Mouse (Mus musculus) limb, embryonic 13.5 days (tissue): ENCODE measurements at regions not wholly inside any gene's neighbourhood (a gene's known extent, or its start where the extent isn't known, plus 50 kb on each side); places are given as distances from the start of the nearest gene placed in this dataset.

Source experiments
- ATAC-seq: fragments of 200-750 bp; cut with Nextera tagmentation; 2 replicates; pipeline ENCODE4 v1.8.0; 2017; ENCODE audit warnings: low read depth, moderate number of reproducible peaks, moderate TSS enrichment; ENCODE audit not compliant: low FRiP score
- H3K27ac ChIP-seq: fragments of 300-500 bp; sonication (generic); 2 replicates; pipeline ENCODE4 v1.5.1; 2015; ENCODE audit warnings: inconsistent platforms, mild to moderate bottlenecking, moderate library complexity
- H3K27me3 ChIP-seq: fragments of 300-500 bp; sonication (generic); 2 replicates; pipeline ENCODE4 v1.6.1; 2015; ENCODE audit warnings: mild to moderate bottlenecking, inconsistent platforms
- H3K36me3 ChIP-seq: fragments of 300-500 bp; sonication (generic); 2 replicates; pipeline ENCODE4 v1.6.1; 2015; ENCODE audit warnings: inconsistent platforms, mild to moderate bottlenecking, moderate library complexity
- H3K4me1 ChIP-seq: fragments of 300-500 bp; sonication (generic); 2 replicates; pipeline ENCODE4 v1.6.1; 2015; ENCODE audit warnings: inconsistent platforms
- H3K4me2 ChIP-seq: fragments of 300-500 bp; sonication (generic); replicated peaks from 2 replicates; pipeline ENCODE4 v1.6.1; 2015; ENCODE audit warnings: inconsistent platforms, mild to moderate bottlenecking, moderate library complexity
- H3K4me3 ChIP-seq: fragments of 300-500 bp; sonication (generic); 2 replicates; pipeline ENCODE4 v1.5.1; 2015; ENCODE audit warnings: moderate library complexity, mild to moderate bottlenecking, inconsistent platforms
- H3K9ac ChIP-seq: fragments of 300-500 bp; sonication (generic); 2 replicates; pipeline ENCODE4 v1.6.1; 2015; ENCODE audit warnings: mild to moderate bottlenecking, inconsistent platforms
- H3K9me3 ChIP-seq: fragments of 300-500 bp; sonication (generic); 2 replicates; pipeline ENCODE4 v1.6.1; 2016; ENCODE audit warnings: inconsistent platforms
- WGBS: fragments of 180-500 bp; shearing (Covaris S2); methylation state at CpG from one replicate; pipeline ENCODE4 v1.1.7; 2015; 5-methylcytosine and 5-hydroxymethylcytosine counted together

DNA sequence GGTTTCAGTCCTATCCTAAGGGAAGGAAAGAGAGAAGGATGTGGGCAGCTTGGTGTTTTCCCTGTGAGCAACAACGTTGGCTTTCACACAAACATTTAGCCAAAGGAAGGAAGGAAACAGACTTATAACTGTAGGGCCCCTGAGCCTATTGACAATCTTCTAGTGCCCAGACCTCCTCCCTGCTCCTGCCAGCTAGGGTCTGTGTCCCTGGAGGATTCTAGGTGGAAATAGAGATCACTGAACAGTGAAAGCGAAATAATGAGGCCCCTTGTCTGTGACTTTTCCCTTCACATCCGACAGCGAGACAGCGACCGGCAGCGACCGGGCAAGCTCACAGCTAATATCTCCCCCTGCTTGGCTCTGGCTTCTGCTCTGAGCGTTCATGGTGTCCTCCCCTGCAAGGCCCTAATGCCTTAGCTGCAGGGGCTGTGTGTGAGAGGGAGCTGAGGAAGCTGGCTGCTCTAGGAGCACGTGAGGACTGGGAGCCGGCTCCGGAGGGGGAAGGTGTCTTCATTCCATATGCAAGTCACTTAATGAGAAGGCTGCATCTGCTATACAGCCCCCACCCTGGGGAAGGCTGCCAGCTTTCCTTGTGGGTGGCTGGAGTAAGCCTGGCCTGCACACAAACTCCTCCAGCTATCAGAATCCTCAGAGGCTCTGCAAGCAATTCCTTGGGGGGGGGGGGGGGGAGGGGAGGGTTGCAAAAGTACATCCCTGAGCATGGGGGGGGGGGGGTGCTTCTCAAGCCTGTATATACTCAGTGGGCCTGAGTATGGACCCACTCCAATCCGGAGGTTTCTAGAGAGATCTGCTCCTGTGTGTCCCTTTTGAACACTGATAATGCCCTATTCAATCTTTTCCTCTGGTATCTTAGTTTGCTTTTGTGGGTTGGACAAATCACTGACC, 61.7 kb upstream of the Opcml start:
- H3K4me1 ChIP-seq: peaks cover 4% of the 10 kb centered on the region; the same call in 1 of the 2 replicates
- no peak overlapping the region for H3K4me3 ChIP-seq
- no peaks in the 10 kb centered on the region for H3K9me3 ChIP-seq
- H3K27me3 ChIP-seq: no peaks in the 10 kb centered on the region
- WGBS: 14% methylated on average over 13 of the region's 13 CpGs
- ATAC-seq: no peak
- H3K27ac ChIP-seq: no peak overlapping the region
- H3K9ac ChIP-seq: peak overlapping the region; percentile 25; the same call in 1 of the 2 replicates
- H3K36me3 ChIP-seq: no peaks in the 10 kb centered on the region
- peak overlapping the region; percentile 38 for H3K4me2 ChIP-seq

- Histone ChIP-seq H3K4me3 (no peak overlapping the region), H3K36me3 (no peaks in the 10 kb centered on the region), H3K27ac (no peak overlapping the region), H3K9me3 (no peaks in the 10 kb centered on the region), H3K9ac (no peak overlapping the region), H3K4me2 (no peak overlapping the region), H3K4me1 (peaks cover 4% of the 10 kb centered on the region; the same call in 1 of the 2 replicates), H3K27me3 (no peaks in the 10 kb centered on the region)
- no peak for ATAC-seq
- 54% methylated on average over 1 of the region's 1 CpGs for WGBS
Measured at GRCm38 (mm10) chr9:27729558-27729889, 61.1 kb upstream of the Opcml start.

- Histone ChIP-seq H3K4me3 (no peak overlapping the region), H3K9ac (no peak overlapping the region), H3K27ac (no peak overlapping the region), H3K9me3 (no peaks in the 10 kb centered on the region), H3K36me3 (no peaks in the 10 kb centered on the region), H3K4me1 (no peaks in the 10 kb centered on the region), H3K27me3 (0 out of 2 replicates have a peak, but pooled peaks cover 3% of the 10 kb centered on the region), H3K4me2 (no peak overlapping the region)
- no peak for ATAC-seq
- WGBS: 19% methylated on average over 3 of the region's 3 CpGs
Measured at GRCm38 (mm10) chr9:27739287-27739686, 51.3 kb upstream of the Opcml start.
